Mouse (Mus musculus): ENCODE measurements around the gene Mia.

DNA sequence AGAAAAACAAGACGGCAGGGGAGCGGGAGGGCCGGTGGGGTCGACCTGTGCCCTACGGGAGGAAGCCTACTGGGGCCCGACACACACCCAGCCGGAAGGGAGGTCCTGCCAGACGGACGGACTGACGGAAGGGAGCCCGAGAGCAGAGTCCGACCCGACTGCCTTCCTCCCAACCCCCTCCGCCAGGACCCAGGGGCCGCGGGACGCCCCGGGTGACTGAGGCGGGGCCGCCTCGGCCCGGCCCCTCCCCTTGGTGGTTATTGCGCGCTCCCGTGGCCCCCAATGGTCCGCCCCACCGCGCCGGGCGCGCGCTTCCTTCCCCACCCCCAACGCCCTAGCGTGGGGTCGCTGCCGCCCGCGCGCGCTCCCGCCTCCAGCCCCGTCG lies 14.7 kb downstream of the Mia start:
- TF ChIP-seq MAFK (IDR thresholded peaks at IDR 0.05; ENCODE audit: insufficient read depth, low read depth, low read length) (no peak), ZNF384 (IDR thresholded peaks at IDR 0.05; ENCODE audit: low read depth, low read length) (no peak), ZC3H11A (IDR thresholded peaks at IDR 0.05; ENCODE audit: borderline replicate concordance, low read depth, low read length) (no peak), CHD2 (IDR thresholded peaks at IDR 0.05; ENCODE audit: low read depth, low read length) (no peak)

Measured in ES-E14 (cell line).